Mouse (Mus musculus) neural tube, postnatal 0 days (tissue): ENCODE results near the gene Rrm1. TPM values are rescaled to one million over a fixed set of nuclear protein-coding genes. Genes with fewer than 3 reads are reported as not detected.

Experiments
- polyA plus RNA-seq: library from polyadenylated mRNA; unstranded; fragments of >200 nt; fragmentation: Nextera tagmentation; extraction: Ambion mirVana; gene quantifications from 2 replicates; pipeline ENCODE4 v1.2.1, GENCODE M21; 2015

Rrm1 gene
- polyA plus RNA-seq: 23.1 and 26.0 TPM in 2 replicates

GRCm38 (mm10) chr7:102441657-102442391, at the start of gene Rrm1:
Rrm1 (plus strand) TSS chr7:102441695.

GRCm38 (mm10) chr7:102481579-102481978, 40.1 kb downstream of the Rrm1 start, which contains the start of gene Olfr543:
Olfr543 (minus strand) TSS chr7:102481679.

GRCm38 (mm10) chr7:102488161-102488560, 46.7 kb downstream of the Rrm1 start, which contains the start of gene Olfr544:
Olfr544 (minus strand) TSS chr7:102488313.

GRCm38 (mm10) chr7:102499473-102499872, 58.0 kb downstream of the Rrm1 start, which contains the start of gene Olfr545:
Olfr545 (minus strand) TSS chr7:102499573.

Other genes with a start within 250 kb of the Rrm1 start
- gene Nup98, start 231.5 kb upstream of the Rrm1 start, polyA plus RNA-seq: 11.5 and 12.6 TPM in 2 replicates
- 69.0 and 69.2 TPM in 2 replicates for gene Pgap2, start 231.5 kb upstream of the Rrm1 start, polyA plus RNA-seq
- gene Rhog, start 185.6 kb upstream of the Rrm1 start, polyA plus RNA-seq: 23.8 and 27.4 TPM in 2 replicates
- gene Stim1, start 173.9 kb upstream of the Rrm1 start, polyA plus RNA-seq: 18.0 TPM in 2 replicates
- gene Olfr543, start 40.0 kb downstream of the Rrm1 start, polyA plus RNA-seq: 0.27 and 0.57 TPM in 2 replicates
- gene Olfr544, start 46.6 kb downstream of the Rrm1 start, polyA plus RNA-seq: 0.06 TPM in 2 replicates
- 0.13 and 0.19 TPM in 2 replicates for gene Olfr545, start 57.9 kb downstream of the Rrm1 start, polyA plus RNA-seq
- gene Olfr547, start 93.1 kb downstream of the Rrm1 start, polyA plus RNA-seq: not detected in 2 replicates
- not detected in 2 replicates for gene Olfr548-ps1, start 99.2 kb downstream of the Rrm1 start, polyA plus RNA-seq
- not detected in 2 replicates for gene Olfr549, start 108.2 kb downstream of the Rrm1 start, polyA plus RNA-seq
- 0.22 and 0.38 TPM in 2 replicates for gene Trim21, start 123.8 kb downstream of the Rrm1 start, polyA plus RNA-seq
- not detected in 2 replicates for gene Olfr550, start 129.7 kb downstream of the Rrm1 start, polyA plus RNA-seq
- not detected in 2 replicates for gene Olfr551, start 150.2 kb downstream of the Rrm1 start, polyA plus RNA-seq
- not detected in 2 replicates for gene Olfr552, start 156.1 kb downstream of the Rrm1 start, polyA plus RNA-seq
- not detected in 2 replicates for gene Olfr553, start 176.5 kb downstream of the Rrm1 start, polyA plus RNA-seq
- not detected in 2 replicates for gene Olfr554, start 196.7 kb downstream of the Rrm1 start, polyA plus RNA-seq
- gene Olfr555, start 217.1 kb downstream of the Rrm1 start, polyA plus RNA-seq: not detected in 2 replicates
- not detected in 2 replicates for gene Olfr556, start 223.2 kb downstream of the Rrm1 start, polyA plus RNA-seq
- gene Trim68, start 245.6 kb downstream of the Rrm1 start, polyA plus RNA-seq: 5.5 and 9.0 TPM in 2 replicates